Mouse (Mus musculus) heart, adult 8-10 months (tissue): ENCODE results near the gene Txndc15. TPM values are rescaled to one million over a fixed set of nuclear protein-coding genes. Genes with fewer than 3 reads are reported as not detected.
"Not testable (repeated sequence)": the region's sequence is repeated elsewhere in the genome, so short reads cannot be mapped to it uniquely, and the experiment has no call there.

Experiments used
- DNase-seq: peaks from one replicate; pipeline ENCODE4 v3.0.0; 2022; ENCODE audit warnings: low spot score
- total RNA-seq, 4 experiments: library from RNA; stranded (reverse); gene quantifications; 2 replicates each; pipeline ENCODE4 v1.2.4; 2022

The Txndc15 gene
- total RNA-seq, result 10 to 100 TPM; 43.3 to 50.2 (median 45.4) TPM

GRCm38 (mm10) chr13:55714501-55715166 is at the start of gene Txndc15:
Txndc15 (plus strand) TSS chr13:55714650.
- peak; percentile 88 for DNase-seq

- peak; percentile 6 for DNase-seq
These were observed 45.9 kb upstream of the Txndc15 start for GRCm38 (mm10) chr13:55668550-55668949.

GRCm38 (mm10) chr13:55672711-55673110 is 41.7 kb upstream of the Txndc15 start:
- no peak for DNase-seq

DNA sequence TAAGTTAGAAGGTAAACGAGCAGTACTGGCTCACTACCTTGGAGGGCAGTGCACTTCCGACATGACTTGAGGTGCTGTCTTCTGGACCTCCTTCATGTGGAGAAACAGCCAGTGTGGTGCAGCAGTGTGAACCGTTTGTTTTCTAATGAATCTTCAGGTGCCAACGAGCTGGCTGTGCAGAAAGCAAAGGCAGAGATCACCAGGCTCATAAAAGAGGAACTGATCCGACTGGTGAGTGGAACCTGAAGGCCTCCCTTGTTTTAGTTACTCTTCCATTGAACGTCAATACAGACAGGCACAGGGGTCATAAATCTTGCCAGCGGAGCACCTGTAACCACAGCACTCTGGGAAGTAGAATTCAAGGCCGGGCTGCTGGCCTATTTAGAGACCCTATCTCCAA is 37.1 kb upstream of the Txndc15 start:
- no peak for DNase-seq

GRCm38 (mm10) chr13:55682201-55682600 is 32.2 kb upstream of the Txndc15 start:
- DNase-seq, result no peak

- DNase-seq, result no peak
These were observed 30.9 kb upstream of the Txndc15 start for GRCm38 (mm10) chr13:55683581-55683980.

DNA sequence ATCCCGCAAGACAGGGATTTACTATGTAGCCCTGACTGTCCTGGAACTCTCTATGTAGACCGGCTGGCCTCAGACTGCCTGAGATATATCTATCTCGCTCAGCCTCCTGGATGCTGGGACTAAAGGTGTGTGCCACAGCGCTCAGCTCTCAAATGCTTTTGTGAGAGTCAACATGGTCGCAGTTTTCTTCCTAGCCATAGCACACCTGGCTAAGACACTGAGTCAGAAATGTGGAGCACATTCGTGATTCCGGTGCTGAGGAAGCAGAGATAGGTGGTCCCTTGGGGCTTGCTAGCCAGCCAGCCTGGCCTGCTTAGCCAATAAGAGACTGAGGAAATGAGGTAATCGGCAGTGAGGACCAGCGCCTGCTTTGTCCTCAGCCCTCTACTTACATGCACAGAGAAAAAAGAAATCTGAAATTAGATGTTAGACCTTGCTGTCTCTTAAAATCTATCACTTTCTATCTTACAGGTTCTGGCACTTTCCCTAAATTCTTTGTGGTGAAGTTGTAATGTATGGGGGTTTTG is 28.3 kb upstream of the Txndc15 start:
- no peak for DNase-seq

GRCm38 (mm10) chr13:55687927-55688602 is 26.4 kb upstream of the Txndc15 start:
- DNase-seq, result no peak

DNA sequence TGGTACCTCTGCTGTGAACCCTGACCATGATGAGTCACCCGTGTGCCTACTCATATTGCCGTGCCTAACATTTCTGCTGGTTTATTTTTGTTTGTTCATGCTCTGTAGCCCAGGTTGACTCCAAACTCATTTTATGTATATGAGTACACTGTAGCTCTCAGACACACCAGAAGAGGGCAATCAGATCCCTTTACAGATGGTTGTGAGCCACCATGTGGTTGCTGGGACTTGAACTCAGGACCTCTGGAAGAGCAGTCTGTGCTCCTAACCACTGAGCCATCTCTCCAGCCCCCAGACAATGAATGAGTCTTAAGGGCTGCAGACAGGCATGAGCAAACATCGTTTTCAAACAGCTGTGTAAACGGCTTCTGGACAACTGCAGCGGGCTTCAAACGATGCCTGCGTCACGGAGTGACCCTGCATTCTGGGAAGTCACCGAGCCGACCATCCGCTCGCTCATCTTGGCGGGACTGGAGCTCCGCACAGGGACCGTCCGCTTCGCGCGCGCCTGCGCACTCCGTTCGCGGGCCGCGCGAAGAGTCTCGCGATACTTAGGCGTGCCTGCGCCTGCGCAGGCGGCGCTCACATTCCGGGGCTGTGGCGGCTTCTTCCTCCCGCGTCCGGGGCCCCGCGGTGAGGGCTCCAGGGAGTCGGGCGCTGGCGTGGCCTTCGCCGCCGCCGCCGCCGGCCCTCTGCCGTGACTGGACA is 21.8 kb upstream of the Txndc15 start, which contains the start of gene B230219D22Rik:
B230219D22Rik (plus strand) TSS at position 590 of the 708 bp plus-strand sequence.
- DNase-seq, result peak; percentile 80

DNA sequence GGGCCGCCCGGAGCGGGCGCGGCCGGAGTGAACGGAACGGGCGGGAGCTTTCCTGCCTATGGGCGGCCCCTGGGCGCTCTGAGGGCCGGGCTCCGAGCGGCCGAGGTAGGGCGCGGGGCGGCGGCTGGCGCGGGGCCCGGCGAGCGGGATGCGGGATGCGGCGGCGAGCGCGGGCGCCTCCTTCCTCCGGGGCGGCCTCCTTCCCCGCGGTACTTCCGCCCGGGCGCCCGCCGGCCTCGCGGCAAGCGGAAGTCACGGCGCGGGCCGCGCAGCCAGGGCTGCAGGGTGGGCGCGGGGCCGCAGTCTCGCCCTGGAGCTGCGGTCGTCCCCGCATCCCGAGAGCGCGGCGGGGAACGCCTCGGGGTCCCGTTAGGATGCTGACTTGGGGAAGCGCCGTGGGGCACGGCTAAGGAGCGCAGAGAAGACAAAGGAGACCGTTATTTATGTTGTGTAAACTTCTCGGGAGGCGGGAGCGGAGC is 21.2 kb upstream of the Txndc15 start:
- DNase-seq, result peak; percentile 7

- no peak for DNase-seq
These were observed 20.3 kb upstream of the Txndc15 start for GRCm38 (mm10) chr13:55694110-55694509.

DNA sequence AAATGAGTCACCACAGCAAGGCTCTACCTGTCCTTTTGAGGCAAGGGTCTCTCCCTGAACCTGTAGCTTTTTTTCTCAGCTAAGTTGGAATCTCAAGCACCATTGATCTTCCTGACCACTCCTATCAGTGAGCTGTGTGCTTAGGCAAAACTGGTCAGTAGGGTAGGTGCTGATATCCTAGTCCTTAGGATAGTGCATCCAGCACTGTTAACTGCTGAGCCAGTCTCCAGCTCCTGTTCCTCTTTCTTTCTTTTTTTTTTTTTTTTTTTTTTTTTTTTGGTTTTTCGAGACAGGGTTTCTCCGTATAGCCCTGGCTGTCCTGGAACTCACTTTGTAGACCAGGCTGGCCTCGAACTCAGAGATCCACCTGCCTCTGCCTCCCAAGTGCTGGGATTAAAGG is 18.5 kb upstream of the Txndc15 start:
- not testable (repeated sequence) for DNase-seq

DNA sequence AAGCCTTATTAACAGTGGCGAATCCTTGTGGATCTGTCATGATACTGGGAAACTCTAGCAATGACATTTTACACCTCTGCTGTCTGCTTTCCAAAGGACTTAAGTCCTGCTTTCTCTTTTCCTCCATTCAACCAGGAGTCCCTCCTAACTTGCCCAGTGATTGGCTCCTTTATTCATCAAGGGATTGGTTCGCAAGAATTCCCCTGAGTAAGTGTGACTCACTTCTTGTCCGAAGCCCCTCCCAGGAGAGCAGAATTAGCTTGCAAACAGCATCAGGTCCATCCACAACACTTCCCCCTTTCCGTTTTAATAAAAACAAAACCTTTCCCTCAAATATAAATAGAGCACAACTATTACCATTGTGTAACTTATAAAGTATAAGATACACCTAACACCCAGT is 10.1 kb upstream of the Txndc15 start:
- no peak for DNase-seq

GRCm38 (mm10) chr13:55712846-55713245 is 1.6 kb upstream of the Txndc15 start:
- DNase-seq, result no peak

GRCm38 (mm10) chr13:55715167-55715512 is 690 bp downstream of the Txndc15 start:
- no peak for DNase-seq

DNA sequence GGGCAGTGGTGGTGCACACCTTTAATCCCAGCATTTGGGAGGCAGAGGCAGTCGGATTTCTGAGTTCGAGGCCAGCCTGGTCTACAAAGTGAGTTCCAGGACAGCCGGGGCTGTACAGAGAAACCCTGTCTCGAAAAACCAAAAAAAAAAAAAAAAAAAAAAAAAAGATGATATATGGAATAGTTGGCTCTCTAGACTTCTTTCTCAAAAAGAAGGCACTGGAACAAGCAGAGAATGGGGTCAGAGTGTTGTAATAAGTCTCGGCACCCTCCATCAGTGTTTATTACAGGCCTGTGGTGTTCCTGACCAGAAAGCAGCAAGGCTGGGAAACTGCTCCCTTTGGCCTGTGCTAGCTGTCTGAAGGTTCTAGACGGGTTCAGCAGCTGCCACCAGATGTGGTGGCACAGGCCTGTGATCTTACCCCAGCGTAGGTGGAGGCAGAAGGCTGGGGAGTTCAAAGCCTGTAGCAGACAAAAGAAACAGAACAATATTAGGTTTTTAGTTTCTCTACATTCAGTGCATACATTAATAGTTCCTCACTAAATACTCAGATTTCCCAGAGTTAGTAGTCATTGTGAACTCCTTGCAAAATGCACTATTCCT is 1.6 kb downstream of the Txndc15 start:
- DNase-seq, result no peak

- DNase-seq, result no peak
These were observed 7.1 kb downstream of the Txndc15 start for GRCm38 (mm10) chr13:55721516-55721915.

DNA sequence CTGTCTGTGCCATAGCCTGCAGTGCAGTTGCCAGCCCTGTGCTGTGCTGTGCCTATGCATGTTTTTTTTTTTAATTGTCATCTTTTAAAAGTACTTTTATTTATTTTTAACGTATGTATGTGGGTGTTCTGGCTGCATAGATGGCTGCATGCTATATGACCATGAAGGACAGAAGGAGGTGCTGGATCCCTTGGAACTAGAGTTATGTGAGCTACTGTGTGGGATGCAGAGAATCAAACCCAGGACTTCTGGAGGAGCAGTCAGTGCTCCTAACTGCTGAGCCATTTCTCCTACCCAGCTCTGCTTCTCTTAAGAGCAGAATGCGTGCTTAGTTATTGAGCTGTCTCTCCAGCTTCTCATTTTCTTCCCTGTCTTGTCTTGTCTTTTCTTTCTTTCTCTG is 7.5 kb downstream of the Txndc15 start:
- no peak for DNase-seq

- DNase-seq, result no peak
These were observed 12.2 kb downstream of the Txndc15 start for GRCm38 (mm10) chr13:55726598-55727119.

GRCm38 (mm10) chr13:55727120-55727838 is 12.8 kb downstream of the Txndc15 start, which contains the start of gene Pcbd2:
Pcbd2 (plus strand) TSS chr13:55727368.
- peak; percentile 78 for DNase-seq

GRCm38 (mm10) chr13:55727839-55728238 is 13.4 kb downstream of the Txndc15 start:
- peak; percentile 79 for DNase-seq
